Mouse (Mus musculus): ENCODE measurements at regions not wholly inside any gene's neighbourhood (a gene's known extent, or its start where the extent isn't known, plus 50 kb on each side); places are given as distances from the start of the nearest gene placed in this dataset.

DNA sequence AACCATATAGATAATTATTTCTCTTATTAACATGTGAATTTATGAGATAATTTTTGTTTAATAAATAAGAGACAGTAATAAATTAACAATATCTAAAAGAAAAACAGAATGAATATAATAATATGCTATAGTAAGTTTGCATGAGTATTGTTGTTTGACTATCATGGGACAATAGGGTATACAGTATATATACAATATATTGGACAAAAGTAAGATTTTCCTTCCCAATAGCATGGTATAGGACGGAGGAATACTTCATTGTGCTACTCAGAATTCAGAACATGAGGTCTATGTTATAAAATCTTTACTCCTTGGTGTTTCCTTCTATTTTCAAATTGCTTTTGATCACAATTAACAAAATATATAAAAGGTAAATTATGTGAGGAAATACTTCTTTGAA, 771.0 kb upstream of the Pcdh20 start:
- DNase-seq (ENCODE audit: low read depth): no peak

DNA sequence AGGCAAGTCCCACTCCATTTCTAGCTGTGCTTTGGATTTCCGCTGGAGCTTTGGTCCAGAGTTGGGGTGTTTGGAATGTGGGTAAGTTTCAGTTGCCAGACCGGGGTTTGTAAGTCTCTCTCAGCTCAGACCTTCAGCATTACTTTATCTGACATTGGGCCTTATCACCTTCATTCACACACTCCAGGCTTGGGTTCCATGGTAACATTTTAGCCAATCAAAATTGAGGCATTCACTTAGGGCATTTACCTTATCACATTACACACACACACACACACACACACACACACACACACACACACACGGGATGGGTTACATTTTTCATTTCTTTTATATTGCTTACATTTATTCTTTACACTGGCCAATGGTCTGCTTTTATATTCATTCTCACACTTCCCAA, 765.3 kb upstream of the Pcdh20 start:
- DNase-seq (ENCODE audit: low read depth): no peak

DNA sequence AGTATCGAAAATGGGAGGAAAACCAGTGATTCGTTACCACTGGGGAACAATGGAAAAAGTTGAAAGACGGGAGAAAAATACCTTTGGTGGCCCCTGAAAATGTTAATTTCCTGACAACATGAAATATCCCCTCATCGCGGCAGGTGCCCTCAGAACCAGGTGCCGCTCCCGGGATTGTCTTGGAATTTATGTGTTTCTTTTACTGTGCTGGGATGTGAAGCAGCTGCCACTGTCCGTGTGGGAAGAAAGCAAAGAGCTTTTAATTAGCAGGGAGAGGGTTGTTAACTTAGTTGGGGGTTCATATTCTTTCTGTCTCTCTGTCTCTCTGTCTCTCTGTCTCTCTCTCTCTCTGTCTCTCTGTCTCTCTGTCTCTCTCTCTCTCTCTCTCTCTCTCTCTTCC, 759.3 kb upstream of the Pcdh20 start:
- no peak for DNase-seq (ENCODE audit: low read depth)

GRCm38 (mm10) chr14:89217390-89217789, 746.2 kb upstream of the Pcdh20 start:
- DNase-seq (ENCODE audit: low read depth): no peak

DNA sequence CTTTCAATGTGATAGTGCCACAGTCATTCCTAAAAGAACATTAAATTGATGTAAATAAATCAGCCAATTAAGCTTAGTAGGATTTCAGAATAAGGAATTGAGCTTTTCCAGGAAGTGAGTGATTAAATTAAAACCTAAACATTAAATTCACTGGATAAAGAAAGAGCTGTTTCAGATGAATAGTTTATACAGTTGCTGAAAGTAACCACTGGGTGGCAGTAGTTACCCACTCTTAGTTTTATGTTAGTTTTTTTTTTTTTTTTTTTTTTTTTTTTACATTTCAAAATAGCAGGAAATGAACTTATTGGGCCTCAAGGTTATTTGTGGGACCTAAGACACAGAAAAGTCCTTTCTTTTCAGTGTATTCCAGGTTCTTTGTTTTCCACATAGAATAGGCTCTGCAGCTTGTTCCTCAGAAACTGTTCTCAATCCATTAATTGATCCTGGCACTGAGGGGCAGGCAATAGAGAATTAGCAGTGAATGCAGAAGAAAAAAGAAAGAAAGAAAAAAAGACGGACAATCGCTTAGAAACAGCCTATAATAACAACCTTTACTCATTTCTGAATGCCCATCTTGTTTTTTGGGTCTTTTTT, 710.3 kb upstream of the Pcdh20 start:
- peak; percentile 5 for DNase-seq (ENCODE audit: low read depth)

GRCm38 (mm10) chr14:89142994-89143686, 671.9 kb upstream of the Pcdh20 start:
- no peak for DNase-seq (ENCODE audit: low read depth)

DNA sequence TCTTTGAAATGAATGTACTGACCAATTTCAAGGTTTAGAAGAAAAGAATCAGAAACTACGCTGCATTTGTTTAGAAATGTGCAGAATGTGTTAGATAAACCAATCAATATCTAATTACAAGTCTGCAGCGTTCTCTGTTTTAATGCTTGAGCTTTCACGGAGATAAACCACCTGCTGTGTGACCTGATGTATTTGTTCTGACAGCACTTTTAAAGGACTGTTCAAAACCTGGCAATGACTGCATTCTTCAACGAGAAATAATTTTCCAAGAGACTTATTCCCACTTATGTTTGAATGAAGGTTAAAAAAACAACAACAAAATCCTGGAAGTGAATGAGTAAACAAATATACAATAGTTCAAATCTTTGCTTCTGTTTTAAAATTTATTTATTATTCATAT, 628.1 kb upstream of the Pcdh20 start:
- no peak for DNase-seq (ENCODE audit: low read depth)

- DNase-seq (ENCODE audit: low read depth): no peak
These were observed 618.5 kb upstream of the Pcdh20 start for GRCm38 (mm10) chr14:89089661-89090060.

GRCm38 (mm10) chr14:89076014-89076413, 604.8 kb upstream of the Pcdh20 start:
- DNase-seq (ENCODE audit: low read depth): no peak

DNA sequence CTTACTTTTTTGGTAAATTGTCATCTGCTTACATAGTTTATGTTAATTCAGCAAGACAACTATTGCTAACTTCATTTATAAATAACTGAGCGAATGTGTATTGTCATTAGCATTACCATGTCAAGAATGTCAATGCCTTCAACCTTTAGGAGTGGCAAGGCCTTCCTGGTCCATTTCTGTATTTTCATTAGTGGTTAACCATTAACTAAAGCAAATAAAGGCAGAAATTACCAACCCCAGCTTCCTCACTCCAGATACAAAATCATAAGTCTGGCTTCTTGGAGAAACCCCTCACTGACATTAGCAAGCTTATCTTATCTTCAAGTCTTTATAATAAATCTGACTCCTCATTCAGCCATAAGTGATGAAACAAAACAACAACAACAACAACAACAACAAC, 592.8 kb upstream of the Pcdh20 start:
- no peak for DNase-seq (ENCODE audit: low read depth)

DNA sequence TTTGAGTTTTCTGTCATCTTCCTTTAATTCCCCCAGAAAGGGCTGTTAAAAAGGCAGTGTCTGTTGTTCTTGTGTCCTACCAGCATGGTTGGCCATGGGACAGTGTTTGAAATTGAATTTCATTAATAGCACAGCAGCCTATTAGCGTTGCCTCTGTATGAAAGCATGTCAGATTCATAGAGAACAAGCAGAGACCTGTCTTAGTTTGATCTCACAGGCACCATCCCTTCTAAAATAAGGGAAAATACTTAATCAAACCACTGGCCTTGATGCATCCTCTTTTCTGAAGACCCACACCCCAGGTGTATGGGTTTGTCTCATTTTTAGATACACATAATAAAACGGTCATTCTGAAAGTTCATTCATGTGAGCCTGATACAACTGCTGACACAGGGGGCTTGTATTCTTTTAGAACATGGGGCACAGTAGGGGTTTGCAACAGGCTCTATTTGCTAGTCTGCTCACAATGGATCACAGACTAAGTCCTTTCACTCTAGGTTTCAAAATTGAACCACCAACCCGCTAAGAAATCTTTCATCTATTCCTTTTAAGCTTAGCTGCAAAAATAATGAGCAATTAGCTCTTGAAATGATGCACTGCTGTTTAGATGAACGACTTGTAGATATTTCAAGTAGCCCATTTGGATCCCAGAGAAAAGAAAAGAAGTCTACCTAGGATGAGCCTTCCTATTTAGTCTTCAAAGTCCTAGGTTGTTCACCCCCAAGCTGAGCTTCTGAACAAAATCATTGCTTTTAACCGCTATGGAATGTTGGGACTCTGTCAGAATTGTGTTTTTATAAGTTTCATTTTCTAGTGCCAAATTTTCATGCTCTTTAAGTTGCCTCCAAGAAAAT, 591.6 kb upstream of the Pcdh20 start:
- no peak for DNase-seq (ENCODE audit: low read depth)

DNA sequence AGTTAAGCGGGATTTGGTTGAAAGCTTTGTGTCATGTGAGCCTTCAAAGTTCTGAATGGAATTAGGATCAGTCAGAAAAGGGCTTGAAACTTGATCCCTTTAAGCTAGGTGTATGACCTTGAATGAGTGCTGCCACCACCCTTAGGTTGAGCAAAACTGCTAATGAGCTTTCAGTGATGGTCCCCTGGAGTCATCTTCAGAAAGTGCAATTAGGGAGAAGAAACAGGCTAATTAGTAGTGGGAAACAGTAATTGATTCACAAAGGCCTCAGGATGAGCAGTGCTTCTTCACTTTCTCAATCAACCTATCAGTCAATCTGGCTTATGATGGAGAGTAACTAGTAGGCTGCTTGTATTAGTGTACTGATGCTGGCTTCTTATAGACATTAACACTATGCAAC, 590.1 kb upstream of the Pcdh20 start:
- DNase-seq (ENCODE audit: low read depth): no peak

DNA sequence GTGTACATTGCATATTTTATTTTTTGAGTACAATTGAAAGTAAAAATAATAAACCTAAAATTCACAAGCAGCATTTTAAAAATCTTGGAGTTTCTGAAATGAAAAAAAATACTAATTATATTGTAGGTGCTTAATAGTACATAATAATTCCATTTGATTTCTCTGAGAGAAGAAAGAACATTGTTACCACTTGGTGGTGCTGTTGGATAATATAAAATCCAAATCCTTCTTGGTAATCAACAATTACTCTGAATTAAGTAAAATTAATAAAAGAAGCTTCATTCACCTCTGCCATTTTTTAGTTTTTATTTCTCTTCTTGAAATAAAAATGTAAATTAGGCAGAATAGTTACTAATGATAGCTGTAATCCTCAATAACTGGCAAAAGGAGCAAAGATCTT, 563.2 kb upstream of the Pcdh20 start:
- no peak for DNase-seq (ENCODE audit: low read depth)

DNA sequence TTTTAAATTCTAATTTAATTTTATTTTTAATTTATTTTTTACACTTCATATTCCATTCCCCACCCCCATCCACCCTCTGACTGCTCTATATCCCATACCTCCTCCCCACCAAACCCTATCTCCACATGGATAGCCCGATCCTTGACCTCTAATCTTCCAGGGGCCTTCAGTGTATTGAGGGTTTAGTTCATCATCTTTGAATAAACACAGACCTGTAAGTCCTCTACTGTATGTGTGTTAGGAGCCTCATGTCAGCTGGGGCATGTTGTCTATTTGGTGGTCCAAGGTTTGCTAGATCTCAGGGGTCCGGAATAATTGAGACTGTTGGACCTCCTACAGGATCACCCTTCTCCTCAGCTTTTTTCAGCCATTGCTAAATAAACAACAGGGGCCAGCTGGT, 540.2 kb upstream of the Pcdh20 start:
- DNase-seq (ENCODE audit: low read depth): no peak

GRCm38 (mm10) chr14:89009648-89010047, 538.5 kb upstream of the Pcdh20 start:
- DNase-seq (ENCODE audit: low read depth): no peak

DNA sequence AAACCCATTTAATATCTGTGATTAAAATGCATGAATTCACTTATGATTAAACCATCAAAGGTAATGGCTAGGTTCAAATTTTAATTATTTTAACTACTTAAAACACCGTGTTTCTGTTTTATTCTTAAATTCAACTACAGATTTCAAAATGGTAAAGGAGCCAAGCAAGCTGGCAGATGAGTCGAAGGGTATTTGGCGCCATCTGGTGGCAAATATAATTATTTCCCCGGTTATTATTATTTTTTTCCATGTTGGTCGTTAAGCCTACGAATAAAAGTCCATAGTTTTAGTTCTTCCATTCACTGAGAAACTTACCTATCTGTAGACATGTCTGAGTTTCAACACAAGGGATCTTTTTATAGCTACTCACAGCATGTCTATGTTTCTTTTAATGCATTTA, 510.7 kb upstream of the Pcdh20 start:
- peak; percentile 41 for DNase-seq (ENCODE audit: low read depth)

- no peak for DNase-seq (ENCODE audit: low read depth)
These were observed 504.8 kb upstream of the Pcdh20 start for GRCm38 (mm10) chr14:88976007-88976406.

DNA sequence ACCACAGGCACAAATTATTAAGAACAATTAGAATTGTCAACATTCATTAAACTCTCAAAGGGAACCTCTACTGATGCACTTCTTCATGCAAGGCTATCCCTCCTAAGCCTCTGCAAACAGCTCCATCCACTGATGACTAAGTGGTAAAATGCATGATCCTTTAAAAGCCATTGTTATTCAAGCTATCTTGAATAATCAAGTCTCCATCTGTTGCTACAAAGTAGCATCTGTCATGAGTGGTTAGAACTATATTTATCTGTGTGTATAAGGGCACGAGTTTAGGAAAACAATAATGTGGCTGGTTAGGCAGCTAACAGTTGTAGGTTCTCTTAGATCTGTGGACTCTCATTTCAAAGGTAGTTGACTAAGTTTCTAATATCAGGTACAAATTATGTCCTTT, 463.4 kb upstream of the Pcdh20 start:
- DNase-seq (ENCODE audit: low read depth): no peak

Measured in induced T-regulatory cell, adult 2 months (primary cell).